Mouse (Mus musculus): ENCODE results near the gene Btnl10.

DNA sequence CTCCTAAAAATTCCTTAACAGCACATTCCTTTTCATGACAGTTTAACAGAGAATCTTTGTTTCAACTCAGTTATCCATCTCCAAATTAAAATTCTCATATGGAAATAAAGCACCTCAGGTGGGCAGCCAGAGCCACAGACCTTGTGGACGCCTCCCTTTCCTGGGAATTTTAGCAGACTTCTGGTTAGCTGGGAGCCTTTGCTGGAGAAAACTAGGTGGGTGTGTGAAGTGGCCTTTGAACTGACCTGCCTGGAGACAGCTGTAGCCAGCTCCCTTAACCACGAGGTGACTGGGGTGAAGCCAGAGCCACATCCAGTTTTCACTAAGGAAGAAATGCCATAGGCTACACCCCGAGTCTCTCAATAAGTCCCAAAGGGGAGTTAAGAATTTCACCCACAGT lies 11.9 kb downstream of the Btnl10 start:
- TF ChIP-seq CTCF (IDR thresholded peaks at IDR 0.05; ENCODE audit: borderline replicate concordance, control insufficient read depth, extremely low read depth, insufficient read depth, low read length, poor library complexity) = no peak
- TF ChIP-seq POLR2A (IDR thresholded peaks at IDR 0.05; ENCODE audit: control insufficient read depth, extremely low read depth, insufficient read depth, low read length, poor library complexity) = no peak
